Mouse (Mus musculus): ENCODE measurements around the gene Tnfrsf1a.

Tnfrsf1a gene

DNA sequence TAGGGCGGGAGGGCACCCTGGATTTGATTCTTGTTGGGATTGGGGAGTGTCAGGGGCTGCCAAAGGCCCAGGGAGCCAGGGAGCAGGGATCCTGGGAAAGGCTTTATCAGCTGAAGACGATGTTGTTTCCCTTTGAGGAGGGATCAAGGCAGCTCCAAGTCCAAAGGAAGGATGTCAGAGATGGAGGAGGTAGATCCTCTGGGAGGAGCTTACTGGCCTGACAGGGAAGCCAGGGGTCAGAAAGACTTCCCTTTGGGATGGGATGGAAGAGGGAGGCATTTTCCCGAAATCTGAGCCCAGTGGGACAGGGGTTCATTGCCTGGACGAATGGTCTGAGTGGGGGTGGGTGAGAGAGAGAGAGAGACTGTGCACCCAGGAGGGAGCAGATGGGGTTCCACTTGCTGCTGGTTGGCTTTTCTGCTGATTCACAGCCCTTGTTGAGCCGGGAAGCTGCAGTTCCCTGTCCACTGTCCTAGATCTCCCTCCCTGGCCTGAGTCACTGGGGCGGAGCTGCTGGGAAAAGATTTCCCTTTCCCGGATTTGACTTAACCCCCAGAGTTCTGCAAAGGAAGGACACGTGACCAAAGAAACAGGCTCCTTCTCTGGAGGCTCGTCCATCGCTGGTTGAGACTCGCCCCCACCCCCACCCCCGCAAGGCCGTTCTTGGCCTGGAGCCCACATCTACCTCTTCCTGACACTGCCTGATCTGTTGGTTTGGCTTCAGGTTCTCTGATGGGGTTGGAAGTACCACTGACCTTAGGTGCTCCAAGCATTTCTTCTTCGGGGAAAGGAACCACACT is 5.4 kb downstream of the Tnfrsf1a start:
- DNase-seq, result peak in 1 of 2 experiments; percentile 40

DNA sequence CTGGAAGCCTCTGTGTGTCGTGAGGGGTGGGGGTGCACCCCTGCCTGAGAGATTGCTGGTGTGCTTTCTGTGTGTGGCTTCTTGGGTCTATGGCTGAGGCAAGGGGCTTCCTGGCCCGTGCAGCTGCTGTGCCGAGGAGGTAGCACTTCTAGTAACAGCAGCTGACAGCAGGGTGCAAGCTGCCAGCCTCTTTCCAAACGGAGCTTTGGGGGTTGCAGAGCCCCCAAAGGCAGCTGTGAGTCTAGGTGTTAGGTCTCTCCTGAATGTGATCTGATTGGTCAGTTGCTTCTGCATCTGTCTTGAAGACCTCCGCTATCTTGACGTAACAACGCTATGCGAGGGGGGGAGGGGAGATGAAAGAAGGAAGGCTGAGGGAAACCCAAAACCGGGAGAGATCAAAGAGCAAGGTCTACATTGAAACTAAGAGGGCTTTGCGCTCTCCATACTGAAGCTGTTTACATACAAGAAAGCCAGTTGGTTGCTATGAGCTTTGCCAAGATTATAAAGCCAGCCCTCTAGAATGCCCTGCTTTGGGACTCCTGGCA is 6.1 kb downstream of the Tnfrsf1a start:
- peak; percentile 79 to 89 for DNase-seq

DNA sequence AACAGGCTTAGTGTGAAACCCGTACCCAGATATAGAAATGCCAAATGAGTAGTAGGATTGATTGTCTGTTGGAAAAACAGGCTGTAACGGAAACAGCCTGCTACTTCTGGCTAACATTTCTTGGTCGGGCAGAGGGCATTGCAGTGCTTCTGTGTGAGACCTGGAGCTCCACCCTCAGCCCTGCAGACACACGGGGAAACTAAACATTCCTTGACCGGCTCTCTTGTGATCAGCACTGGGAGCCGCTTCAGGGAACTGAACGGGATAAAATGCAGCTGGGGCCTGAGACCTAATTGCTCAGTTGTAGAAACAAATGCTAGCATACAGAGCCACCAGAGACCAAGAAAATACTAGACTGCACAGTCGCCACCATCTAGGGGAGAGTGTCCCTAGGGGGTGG is 7.1 kb downstream of the Tnfrsf1a start:
- DNase-seq, result no peak

DNA sequence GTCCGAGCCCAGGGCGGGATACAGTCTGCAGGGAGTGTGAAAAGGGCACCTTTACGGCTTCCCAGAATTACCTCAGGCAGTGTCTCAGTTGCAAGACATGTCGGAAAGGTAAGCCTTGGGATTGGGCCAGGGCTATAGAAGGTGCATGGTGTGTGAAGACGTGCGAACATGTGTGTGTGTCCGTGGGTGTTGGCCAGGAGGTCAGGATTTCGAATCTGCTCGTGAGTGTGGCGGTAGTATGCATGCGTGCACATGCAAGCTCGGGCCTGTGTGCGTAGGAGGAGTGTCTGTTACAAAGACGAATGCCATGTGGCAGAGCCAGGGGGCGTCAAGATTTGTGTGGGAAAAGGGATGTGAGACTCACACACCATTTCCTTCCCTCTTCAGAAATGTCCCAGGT is 8.2 kb downstream of the Tnfrsf1a start:
- no peak for DNase-seq

DNA sequence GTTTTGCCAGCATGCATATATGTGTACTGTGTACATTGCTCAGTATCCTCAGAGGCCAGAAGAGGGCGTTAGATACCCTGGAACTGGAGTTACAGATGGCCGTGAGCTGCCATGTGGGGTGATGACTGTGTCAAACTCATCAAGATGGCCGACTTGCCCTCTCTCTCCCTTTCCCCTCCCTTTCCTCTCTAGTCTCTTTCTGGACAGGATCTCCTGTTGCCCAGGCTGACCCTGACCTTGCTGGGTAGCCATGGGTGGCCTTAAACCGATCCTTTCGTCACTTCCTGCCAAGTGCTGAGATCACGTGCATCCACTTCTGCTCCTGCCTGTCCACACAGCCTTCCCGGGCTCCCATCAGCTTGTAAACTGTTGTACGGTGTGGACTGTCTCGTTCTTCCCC is 10.8 kb downstream of the Tnfrsf1a start:
- no peak for DNase-seq

DNA sequence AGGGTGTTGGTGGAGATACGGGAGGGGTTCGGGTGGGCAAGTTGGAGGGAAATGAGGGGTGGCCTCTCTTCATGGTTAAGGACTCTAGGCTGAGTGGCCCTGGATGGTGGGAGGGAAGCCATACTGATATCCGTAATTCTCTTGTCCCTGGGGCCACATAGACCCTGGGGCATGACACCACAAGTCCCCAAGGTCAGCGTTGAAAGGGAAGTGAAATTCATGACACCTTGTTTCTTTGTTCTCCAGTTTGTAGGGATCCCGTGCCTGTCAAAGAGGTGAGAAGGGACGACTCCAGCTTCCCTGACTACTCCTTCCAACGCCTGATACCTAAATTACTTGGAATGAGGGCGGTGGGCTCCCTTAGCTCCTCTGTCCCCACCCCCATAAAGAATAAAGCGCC is 11.7 kb downstream of the Tnfrsf1a start:
- no peak for DNase-seq

DNA sequence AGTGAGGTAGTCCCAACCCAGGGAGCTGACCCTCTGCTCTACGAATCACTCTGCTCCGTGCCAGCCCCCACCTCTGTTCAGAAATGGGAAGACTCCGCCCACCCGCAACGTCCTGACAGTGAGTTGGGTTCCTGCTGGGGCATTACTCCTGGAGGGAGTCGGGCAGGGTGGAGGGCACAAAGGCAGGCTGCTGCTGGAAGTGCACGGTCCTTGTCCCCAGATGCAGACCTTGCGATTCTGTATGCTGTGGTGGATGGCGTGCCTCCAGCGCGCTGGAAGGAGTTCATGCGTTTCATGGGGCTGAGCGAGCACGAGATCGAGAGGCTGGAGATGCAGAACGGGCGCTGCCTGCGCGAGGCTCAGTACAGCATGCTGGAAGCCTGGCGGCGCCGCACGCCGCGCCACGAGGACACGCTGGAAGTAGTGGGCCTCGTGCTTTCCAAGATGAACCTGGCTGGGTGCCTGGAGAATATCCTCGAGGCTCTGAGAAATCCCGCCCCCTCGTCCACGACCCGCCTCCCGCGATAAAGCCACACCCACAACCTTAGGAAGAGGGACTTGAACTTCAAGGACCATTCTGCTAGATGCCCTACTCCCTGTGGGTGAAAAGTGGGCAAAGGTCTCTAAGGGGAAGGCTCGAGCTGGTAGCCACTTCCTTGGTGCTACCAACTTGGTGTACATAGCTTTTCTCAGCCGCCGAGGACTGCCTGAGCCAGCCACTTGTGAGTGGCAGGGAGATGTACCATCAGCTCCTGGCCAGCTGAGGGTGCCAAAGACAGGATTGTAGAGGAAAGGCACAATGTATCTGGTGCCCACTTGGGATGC is 12.5 kb downstream of the Tnfrsf1a start:
- no peak for DNase-seq

DNA sequence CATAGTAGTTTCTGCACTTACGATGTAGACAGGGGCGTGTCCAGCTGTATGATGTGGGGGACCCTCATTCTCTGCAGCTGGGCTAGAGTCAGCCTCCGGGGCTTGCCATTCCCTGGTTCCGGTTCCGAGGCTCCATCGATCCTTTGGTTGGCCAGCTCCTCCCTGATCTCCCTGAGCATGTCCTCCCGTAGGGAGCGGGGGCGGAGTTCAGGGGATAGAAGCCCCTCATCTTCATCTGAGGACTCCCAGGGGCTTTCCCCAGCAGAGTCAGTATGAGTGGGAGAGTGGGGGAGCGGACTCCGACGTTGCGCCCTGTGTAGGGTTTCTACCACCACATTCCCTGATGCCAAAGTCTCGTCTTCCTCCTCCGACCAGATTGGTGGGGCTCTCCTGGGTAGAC is 13.9 kb downstream of the Tnfrsf1a start:
- DNase-seq, result no peak

DNA sequence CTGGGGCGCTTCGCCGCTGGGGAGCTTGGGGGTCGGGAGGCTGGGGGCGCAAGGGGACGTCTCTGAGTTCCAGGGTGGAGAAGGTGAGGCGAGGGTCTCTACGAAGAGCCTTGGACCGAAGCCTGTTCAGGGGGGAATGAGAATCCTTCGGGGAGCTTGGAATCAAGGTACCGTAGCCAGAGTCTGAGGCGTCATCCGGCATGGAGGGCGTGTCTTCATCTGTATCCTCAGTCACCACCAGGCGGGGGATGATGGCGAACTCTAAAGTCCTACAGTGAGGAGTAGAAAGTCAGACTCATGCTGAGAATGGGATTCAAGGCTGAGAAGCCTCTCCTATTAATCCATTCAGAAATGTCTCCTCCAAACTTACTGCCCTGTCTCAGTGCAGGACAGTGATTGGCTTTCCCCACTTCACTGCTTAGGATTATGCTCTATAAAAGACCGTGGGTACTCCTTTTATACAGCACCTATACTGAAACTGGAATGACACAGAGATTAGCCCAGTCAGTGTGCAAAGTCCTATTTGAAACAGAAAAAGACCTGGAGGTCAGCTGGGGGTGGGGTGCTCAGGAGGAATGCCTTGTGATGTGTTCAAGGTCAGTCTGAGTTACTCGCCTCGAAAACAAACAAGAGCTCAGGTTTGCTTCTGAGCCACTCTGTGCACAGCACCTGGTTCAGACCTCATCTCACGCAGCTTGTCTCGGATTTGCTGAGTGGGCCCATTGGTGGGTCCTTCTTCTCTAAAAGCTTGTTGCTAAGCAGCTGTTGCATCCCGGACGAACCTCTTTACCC is 14.5 kb downstream of the Tnfrsf1a start:
- DNase-seq, result no peak

DNA sequence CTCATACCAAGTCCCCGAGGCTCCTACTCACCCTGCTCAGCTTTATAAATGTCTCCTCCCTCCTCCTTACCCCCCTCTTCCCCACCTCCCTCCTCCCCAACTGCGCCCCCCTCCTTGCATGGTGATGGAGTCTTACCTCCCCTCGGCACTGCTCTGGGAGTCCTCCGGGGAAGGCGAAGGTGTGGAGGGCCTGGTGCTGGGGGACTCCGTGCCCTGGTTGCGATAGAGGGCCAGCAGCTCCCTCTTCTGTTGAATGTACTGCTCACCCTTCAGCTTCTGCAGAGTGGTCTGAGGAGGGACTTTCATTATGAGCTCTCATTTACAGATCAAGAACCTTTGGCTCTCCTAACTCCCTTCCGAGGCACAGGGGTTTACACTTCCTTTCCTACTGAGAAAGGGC is 15.3 kb downstream of the Tnfrsf1a start:
- peak in 1 of 2 experiments; percentile 44 for DNase-seq

DNA sequence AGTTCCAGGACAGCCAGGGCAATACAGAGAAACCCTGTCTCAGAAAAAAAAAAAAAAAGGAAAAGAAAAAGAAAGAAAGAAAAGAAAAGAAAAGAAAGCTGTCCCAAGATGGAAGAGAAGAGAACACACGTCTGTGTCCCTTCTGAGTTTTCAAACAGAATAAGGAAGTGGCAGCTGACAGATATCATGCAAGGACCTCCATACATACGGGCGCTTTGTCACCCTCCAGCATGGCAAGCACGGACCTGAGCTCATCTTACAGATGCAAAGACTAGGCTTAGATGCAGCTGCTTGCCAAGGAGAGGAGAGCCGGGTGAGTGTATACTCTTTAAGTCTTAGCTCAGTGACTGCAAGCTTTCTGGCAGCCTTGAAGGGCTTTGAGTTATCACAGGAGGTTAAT is 16.4 kb downstream of the Tnfrsf1a start:
- no peak for DNase-seq

DNA sequence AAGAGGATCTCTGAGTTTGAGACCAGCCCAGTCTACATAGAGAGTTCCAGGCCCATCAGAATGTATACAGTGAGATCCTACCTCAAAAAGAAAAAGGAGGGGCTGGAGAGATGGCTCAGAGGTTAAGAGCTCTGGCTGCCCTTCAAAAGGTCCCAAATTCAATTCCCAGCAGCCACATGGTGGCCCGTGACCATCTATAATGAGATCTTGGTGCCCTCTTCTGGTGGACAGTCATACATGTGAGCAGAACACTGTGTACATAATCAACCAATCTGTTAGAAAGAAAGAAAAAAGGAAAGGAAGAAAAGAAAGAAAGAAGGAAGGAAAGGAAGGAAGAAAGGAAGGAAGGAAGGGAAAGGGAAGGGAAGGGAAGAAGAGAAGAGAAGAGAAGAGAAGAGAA is 17.0 kb downstream of the Tnfrsf1a start:
- no peak for DNase-seq

DNA sequence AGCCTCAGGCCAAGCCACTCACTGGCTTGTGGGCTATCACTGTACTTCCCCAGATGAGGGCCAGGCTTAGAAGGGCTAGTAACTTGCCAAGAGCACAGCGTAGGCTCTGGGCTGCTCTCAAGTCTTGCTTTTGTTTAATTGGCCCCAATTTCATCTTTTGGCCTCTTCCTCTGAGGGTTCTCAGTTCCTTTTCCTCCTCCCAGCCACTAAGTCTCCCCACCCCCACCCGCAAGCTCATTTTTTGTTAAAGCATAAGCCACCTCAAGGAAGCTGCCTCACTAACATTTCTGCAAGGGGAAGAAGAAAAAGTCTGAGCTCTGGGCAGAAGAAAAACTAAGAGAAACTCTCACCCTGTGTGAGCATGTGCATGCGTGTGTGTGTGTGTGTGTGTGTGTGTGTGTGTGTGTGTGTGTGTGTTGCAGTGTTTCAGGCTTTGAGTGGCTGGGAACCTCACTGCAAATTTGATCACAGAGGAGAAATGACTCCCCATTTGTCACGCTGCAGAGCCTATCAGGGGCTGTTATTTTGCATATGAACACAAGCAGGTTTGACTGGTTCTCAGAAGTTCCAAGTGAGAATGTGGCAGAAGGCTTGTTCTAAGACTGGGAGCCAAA is 18.7 kb downstream of the Tnfrsf1a start:
- DNase-seq, result peak in 1 of 2 experiments; percentile 43

DNA sequence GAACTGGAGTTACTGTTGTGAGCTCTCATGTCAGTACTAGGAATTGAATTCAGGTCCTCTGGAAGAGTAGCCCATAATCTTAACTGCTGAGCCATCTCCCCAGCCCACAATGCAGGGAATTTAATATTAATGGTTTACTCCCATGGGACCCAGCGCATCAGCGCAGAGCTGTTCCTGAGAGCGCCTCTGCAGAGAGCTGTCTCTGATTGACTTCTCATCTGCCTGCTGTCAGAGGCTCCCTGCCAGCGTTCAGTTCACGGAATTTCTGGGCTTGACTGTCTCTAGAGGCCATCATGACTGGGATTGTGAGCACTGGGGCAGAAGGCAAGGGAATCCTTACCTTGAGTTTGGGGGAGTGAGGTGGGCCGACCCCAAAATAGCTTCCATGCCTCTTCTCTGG is 27.9 kb downstream of the Tnfrsf1a start:
- DNase-seq, result no peak

DNA sequence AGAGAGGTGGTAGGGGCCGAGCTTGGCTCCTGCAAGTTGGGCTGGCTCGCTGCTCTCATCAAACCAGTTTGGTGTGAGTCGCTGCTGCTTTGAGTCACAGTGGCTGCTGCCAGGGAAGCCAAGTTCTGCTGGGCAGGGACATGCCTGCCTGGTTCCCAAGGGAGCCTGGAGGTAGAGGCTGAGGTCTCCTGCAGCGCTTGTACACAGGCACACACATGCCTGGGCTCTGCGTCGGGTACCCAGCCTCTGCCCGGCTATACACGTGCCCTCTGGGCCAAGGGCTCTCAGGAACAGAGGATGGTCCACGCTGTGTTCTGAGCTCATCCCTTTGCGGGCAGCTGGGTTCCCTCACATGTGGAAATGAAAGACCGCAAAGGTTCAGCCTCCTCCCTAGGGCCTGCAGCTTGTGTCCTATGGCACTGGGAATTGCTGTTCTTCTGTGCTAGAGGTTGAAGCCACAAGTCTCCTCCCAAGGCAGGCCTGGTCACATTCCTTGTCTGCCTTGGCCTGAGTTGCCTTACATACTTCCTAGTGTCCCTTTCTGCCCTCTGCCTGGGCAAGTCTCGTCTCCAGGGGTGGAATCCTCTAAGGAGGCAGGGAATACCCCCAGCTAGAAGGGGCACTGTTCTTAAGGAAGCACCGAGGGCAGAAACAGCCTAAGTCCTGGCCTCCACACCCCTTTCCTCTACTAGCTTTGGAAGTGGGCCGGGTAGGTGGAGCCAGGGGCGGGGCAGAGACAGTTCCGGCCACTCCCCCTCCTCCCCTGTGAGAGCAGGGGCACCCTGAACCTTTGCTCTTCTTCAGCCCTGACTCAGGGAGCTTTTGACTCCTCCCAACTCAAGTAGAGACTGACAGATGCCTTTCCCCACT is 28.7 kb downstream of the Tnfrsf1a start:
- peak; percentile 74 to 83 for DNase-seq

DNA sequence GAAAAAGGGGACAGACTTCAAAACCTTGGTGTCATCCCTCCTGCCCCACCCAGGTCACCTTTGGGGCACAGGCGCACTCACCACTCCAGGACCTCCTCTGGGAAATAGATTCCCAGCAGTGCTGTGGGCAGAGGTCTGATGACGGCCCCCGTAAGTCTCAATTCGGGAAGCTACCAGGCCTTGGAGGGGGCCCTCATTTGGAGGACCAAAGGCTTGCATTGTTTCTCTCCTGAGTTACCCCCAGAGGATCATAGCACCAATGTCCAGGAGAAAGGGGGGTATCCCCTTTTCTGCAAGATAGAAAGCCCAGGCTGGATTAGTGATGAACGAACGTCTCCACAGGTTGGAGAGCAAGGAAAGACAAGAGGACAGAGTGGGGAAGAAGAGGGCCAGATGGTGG is 29.5 kb downstream of the Tnfrsf1a start:
- DNase-seq, result no peak

DNA sequence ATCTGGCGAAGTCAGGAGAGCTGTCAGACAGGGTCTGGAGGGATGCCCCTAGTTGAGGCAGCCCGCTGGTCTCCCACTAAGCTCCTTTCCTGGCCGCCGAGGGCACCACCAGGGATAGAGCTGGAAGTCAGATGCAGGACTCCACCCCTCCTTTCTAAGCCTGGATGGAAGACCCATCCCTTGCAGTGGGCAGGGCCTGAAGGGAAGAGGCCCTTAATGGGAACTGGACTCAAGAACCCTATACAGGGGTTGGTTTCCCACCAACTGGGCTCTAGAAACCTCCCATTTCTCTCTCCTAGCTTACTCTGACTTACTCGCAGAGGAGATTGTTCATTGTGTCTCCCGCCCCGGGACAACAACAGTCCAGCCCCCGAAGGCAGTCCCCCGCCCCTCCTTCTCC is 30.6 kb downstream of the Tnfrsf1a start:
- DNase-seq, result no peak

DNA sequence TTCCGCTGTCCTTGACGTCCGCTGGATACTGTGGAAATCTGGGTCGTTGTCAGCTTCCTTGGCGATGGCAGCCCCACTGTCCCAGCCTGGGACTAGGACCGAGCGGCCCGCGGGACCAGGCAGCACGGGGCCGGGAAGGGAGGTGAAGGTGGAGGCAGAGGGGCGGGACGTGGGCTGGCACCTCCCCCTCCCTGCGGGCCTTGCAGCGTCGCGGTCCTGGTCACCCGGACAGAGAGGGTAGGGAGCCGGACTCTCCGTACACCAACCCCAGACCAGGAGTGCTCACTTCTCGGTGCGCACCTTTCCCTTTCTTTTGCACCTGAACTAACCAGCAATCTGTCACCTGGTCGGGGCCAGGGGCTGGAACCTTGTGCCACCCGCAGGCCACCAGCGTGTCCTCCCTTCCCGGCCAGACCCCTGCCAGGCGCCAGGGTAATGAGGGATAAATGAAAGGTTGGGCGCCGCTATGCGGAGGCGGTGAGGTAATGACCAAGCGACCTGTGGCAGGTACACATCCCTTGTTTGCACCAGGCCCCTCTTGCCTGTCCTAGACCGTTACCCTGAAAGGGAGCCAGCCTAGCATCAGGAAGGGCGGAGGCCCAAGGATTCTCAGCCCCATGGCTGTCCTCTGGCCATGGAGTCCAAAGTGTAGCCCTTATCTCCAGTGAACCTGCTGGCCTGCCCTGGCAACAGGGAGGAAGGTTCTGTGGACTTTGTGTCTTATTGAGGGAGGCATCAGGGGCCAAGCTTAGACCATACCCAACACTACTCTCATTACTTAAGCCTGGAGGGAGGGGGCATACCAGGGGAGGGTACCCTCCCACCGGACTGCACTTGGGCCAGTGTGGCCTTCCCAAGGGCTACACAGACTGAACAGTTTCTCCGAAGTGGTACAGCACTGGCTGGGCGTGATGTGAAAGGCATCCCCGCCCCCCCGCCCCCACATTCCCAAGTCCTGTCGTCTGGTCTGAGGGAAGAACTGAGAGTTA is 31.5 kb downstream of the Tnfrsf1a start, which contains the start of gene Plekhg6:
Gene Plekhg6, minus strand, starts transcription at position 422 of the 989 bp plus-strand sequence.
- DNase-seq, result no peak

DNA sequence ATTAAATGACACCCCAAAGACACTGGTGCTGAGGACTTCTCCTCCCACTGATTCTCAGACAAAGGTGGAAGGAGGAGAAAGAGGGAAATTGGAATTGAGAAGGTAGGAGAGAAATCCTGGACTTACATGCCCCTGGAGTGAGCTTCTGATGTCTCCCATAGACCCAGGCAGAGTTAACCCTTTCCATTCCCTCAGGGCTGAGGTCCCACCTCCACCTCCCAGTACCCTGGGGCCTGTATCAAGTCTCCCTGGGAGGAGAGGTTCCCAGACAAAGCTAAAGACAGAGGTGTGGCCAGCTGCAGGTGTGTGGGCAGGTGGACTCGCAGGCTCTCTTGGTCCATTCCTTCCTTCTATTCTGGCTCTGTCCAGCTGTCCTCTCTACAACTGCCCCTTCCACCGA is 32.9 kb downstream of the Tnfrsf1a start:
- no peak for DNase-seq
